Mouse (Mus musculus): ENCODE measurements around the gene Slc35c1. TPM values are rescaled to one million over a fixed set of nuclear protein-coding genes. Genes with fewer than 3 reads are reported as not detected.
A peak's percentile ranks its signal among the peaks of the same experiment; 100 is the strongest.
"Not testable (repeated sequence)": the region's sequence is repeated elsewhere in the genome, so short reads cannot be mapped to it uniquely, and the experiment has no call there.

The Slc35c1 gene
- polyA plus RNA-seq (2012; rRNA removed) = 15.8 and 16.8 TPM in 2 replicates

DNA sequence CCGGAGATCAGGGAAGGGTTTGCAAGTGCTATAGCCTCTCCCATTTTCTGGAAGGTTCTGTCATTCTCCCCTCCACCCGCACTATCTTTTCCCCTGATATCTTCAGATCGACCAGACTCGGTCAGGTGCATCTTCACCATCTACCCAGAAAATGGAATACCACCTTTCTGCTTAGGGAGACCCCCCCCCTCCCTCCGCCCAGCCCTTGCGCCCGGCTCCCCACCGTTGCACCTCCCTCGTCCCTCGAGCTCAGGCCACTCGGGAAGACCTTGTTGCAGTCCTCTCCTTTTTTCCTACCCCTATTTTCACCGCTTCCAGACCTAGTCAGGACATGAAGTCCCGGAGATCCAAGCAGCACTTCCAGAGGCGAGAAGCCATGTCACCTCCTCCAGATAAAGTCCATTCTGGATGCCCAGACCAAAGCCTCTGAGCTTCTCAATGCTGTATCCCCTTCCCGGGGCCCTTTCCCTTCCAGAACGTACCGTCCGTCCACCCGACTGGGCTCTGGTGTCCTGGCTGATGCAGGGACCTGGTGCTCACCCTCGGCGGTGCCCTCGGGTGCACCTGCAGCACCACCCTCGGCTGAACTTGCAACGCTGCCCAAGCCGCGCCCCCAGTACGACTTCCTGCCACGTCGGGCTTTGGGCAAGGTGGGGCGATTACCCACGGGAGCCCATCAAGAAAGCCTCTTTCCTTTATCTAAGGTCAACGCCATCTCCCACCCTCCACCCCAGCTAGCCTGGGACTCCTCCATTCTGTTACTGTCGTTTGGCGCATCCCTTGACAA lies at the start of gene Slc35c1:
Slc35c1 (minus strand) TSS at position 618 of the 787 bp plus-strand sequence.
- DNase-seq (ENCODE audit: low spot score) = peak; percentile 51

DNA sequence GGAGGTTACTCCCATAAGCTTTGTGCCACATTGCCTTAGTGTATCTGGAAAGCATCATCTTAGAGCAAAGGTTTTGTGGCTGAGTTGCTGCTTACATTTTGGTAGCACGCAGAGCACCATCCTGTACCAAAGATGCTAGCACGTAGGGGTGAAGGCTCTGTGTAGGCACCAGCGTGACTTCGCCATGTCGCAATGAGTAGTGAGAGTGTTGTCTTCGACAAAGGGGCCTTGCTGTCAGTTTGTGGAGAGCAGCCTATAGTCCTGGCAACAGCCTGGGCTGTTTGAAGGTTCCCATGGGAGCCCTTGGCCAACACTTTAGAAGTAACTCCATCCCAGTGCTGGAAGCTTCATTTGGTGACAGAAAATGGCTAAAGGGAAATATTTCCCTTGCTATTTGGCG lies 45.0 kb upstream of the Slc35c1 start:
- DNase-seq (ENCODE audit: low spot score) = no peak

DNA sequence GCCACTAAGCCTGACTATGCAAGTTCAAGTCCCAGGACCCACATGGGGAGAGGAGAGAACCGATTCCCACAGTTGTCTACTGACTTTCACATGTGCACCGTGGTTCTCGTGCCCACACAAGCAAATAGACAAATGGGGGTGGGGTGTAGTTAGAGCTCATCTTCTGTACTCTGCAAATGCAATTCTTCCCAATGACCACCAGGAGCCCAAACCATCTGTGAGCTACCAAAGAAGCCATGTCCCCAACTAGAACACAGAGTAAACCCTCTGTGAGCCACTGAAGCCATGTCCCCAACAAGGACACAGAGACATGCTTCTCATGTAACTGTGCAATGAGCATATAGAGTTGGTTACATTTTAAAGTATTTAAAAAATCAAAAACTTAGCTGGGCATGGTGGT lies 43.1 kb upstream of the Slc35c1 start:
- no peak for DNase-seq (ENCODE audit: low spot score)

DNA sequence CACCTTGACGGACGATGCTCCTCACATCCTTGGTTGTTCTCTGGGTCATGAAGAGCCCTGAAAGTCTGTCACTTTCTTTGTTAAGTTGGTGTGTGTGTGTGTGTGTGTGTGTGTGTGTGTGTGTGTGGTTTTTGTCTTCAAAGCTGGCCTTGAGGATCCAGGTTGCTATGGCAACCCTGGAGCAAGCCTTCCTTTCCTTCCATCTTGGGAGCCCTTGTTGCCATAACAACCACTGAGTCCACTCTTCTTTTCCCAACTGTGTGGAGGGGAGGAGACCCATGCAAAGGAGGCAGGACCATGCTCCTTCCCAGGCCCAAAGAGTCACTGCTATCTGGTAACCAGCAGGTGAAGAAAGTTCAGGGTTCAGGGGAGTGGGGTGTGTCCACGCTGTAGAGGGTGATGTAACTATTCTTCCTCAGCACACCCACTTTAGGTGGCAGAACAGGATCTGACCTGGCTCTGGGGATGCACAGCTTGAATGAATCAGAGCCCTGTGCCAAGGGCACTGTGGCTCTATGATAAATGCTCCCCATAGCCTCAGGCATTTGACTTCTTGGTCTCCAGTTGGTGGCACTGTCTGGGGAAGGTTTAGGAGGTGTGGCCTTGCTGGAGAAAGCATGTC lies 39.5 kb upstream of the Slc35c1 start:
- DNase-seq (ENCODE audit: low spot score) = no peak

DNA sequence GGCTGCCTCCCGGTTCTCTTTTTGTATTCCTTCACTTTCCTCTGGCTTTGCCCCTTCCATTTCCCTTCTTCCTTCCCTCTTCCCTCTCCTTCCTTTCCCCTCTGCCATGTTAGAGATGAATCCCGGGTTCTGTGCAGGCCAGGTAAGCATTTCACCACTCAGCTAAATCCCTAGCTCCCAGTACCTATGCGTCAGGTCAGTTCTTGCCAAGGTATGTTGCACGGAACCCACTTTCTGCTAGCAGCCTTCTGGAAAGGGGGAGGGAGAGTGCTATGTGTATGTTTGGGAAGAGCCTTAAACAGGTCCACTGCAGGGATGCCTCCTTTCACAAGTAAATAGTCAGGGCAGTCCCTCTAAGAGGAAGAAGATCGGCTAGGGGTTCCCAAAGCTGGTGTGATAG lies 36.8 kb upstream of the Slc35c1 start:
- no peak for DNase-seq (ENCODE audit: low spot score)

DNA sequence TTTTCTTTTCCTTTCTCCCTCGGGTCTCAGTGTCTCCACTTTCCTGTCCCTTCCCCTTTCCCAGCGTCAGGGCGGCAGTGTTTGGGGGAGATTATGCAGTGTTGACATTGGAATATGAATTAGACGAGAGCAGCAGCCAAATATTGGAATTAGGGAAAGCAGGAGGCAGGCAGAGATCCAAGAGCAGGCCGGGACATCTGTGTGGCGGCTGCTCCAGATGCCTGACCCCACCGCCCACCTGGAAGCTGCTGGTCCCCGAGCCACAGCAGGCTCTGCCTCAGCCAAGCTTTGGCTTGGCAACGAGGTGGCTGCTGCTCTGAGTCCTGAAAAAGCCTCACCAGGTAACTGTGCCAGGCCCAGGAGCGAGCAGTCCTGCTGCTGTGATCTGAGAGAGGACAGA lies 36.3 kb upstream of the Slc35c1 start:
- no peak for DNase-seq (ENCODE audit: low spot score)

DNA sequence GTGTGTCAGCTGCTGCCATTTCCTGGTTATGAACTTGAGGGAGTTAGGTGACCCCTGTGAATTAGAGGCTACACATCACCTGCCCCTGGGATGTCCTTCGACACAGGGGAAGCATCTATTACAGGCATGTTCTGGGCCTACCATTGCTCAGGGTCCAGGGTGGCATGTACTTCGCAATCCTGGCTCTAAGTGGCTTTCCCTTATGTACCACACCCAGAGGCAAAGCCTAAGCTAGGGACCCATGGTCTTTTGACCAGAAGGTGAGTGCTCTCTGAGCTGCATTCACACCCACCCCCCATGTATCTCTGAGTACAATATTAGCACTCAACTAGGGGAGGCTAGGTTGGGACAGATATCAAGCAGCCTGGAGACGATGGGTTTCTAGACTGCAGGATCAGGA lies 34.6 kb upstream of the Slc35c1 start:
- no peak for DNase-seq (ENCODE audit: low spot score)

DNA sequence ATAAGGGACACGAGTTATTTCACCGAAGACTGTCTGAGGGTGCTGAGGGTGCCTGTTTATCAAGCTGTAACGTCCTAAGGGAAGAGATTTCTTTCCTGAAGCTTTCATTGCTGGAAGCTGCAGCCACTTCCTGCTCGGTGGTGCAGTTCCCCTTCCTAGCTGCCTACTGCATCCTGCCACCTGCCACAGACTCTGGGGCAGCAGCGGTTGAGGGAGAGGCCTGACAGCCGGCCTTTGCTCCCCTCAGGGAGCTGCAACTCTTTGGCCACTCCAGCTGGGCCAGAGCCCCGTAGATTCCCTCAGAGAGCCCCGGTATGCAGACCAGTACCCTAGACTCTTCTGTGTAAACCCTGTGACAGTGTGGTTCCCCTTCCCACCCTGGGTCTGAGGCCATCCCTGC lies 34.1 kb upstream of the Slc35c1 start:
- no peak for DNase-seq (ENCODE audit: low spot score)

DNA sequence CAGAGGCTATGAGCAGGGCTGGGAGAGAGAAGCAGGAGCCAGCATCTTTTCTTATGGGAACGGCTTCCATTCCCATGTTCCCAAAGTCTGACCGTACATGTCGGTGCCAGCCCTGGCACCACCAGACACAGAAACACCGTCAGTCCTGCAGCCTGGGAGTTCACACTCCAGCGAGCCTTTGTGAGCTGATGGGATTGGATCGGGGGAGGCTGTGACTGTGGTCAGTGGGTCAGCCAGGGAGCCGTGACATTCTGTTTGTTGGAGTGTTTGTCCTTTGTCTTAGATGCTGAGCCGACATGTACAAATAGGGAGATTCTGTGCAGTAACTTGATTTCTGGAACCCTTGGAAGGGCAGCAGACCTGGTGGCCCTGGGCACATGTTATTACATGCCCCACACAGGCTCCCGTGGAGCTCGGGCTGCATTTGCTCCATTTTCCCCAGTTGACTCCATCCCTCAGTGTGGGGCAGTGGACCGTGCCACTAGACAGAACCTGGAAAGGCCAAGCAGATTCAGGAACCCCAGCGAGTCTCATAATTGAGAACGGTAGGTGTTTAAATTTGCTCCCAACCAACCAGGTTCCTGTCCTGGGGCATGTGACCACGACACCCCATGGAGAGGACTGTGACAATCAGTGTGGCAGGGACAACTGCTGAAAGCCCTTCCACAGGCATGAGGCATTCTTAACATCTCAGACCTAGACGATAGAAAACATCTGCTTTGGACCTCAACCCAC lies 33.5 kb upstream of the Slc35c1 start:
- no peak for DNase-seq (ENCODE audit: low spot score)

DNA sequence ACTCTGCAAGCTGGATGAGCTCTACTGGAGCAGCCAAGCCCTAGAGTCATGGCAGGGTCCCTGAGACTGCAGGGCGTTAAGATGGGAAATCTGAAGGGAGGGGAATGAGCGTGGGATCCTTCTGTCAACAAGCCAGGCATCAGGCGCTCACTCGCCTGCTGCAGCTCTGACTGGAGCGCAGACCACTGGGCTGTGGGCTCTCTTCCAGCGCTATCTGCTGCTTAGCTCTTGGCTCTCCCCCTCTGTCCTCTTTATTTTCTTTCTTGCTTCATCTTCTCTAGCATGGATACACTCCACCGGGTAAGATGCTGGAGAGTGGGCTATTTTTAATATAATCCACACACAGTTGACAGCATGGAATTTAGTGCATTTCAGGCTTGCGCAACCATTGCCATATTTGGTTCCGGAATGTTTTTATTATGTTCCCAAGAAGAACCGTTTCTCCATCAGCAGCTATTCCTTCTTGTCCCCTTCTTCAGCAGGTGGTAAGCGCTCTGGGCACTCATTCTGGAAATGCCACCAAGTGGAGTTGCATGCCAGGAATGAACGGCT lies 31.7 kb upstream of the Slc35c1 start:
- DNase-seq (ENCODE audit: low spot score) = no peak

DNA sequence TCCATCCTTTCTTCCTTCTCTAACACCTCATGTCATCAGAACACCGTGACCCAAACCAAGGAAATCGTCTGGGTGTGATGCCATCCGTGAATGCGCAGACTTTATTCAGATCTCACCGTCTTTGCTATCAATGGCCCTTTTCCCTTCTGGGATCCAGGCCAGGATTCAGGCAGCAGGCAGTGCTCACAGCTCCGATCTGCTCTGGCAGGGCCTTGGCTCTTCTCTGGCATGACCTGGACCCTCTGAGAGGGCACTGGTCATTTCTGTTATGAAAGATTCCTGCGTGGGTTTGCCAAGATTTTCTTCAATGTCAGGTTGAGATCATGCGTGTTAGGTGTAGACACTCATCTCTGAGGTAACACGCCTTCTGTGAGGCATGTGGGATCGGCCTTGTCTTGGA lies 30.2 kb upstream of the Slc35c1 start:
- no peak for DNase-seq (ENCODE audit: low spot score)

DNA sequence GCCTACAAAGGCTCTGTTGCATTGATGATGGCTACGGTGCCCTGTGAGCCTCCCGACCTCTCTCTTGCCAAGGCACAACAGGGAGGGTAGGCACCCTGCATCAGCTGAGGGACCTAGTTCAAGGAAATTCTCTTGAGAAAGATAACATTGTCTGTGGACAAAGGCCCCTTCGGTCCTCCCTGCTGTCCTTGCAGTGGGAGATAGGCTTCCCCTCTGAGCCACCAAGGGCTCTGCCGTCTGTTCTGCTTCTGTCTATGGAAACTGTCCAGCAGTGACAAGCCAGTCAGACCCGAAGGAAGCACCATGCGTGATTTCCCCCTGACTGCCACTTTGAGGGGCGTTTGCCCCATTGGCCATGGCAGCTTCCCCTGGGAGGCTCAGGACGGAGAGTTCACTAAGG lies 27.5 kb upstream of the Slc35c1 start:
- no peak for DNase-seq (ENCODE audit: low spot score)

DNA sequence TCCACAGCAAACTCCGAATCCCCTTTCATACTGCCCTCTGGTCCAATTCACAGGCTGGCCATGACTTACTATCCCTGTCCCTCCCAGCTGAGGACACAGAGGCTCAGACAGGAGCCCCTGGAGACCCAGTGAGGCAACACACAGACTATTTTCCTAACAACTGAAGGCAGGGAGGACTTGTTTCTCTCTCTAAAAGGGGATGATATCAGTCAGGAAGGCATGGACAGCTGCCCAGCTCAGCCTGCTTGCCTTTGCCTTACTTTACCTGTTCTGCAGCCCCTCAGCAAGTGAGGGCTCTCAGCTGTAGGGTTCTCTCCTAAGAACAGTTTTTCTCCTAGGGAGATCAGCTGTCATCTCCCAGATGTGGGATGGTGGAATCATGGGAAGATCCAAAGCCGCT lies 26.6 kb upstream of the Slc35c1 start:
- DNase-seq (ENCODE audit: low spot score) = no peak

DNA sequence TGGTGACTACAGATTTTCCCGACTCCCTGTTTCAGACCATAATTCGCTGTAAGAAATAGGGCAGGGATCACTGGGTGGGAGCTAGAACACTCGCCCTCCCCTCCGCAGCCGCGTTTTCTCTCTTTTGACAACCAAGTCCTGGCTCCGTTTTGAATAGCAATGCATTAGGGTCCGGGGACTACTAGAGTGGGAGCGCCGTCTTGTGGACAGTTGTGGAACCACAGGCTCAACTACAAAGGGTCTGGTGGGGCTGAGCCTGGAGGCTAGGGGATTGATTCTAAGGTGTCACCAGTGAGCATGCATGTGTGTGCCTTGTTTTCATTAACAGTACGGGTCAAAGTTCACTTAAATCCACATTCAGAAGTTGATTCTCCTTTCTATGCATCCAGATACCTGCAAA lies 26.1 kb upstream of the Slc35c1 start:
- DNase-seq (ENCODE audit: low spot score) = peak; percentile 52

DNA sequence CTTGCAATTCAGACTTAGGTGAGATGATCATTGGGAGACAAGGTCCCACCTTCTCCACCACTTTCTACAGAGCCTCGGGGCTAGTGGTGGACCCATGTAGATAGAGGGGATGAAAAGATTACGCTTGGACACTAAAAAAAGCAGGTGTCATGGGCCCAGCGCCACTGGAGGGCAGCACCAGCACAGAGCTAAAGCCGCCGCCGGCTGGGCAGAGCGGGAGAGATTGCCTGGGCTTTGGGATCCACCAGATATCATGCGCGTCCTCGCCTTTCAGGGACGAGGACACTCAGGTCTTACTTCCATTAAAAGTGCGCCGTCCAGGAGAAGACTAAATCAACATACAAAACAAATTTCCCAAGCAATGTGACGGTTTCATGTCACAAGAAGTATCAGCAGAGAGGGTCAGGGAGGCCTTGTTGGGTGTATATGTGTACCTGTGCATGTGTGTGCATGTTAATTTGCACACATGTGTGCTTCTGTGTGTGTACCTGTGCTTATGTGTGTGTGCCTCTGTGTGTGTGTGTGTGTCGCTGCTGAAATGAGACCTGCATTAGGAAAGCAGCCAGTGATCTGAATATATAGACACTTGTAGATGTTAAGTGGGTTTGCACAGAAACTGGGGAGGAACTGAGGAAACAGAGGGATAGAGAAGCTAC lies 25.4 kb upstream of the Slc35c1 start:
- DNase-seq (ENCODE audit: low spot score) = peak; percentile 61

DNA sequence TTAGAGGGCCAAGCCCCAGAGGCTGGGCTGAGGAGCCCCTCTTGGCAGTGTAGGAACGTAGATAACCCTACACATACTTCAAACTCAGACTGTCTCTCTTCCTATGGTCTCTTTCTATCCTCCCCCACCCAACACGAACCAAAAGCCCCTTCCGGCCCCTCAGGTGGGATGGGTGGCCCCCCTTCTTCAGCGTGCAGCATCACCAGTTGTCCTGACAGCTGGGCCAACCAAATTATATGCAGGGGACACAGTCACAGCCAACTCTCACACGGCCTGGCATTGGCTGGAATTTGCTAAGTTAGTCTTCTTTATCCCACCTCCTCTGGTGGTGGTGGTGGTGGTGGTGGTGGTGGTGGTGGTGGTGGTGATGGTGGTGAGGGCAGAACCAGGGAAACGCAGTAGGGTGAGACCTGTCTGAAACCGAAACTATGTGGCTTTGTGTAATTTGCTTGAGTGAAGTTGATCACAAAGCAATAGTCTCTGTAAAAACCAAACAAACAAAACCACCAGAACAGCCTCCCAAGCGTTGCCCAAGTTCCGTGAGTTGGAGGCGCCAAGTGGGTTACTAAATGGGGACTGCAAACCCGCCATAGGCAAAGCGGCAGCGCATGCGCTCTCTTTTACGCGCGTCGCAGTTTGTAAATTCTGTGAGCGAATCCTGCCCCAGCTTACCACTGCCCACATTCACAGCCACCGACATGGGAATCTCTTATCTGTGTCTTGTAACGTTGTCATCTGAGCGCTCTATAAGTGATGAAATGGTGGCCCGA lies 24.1 kb upstream of the Slc35c1 start:
- no peak for DNase-seq (ENCODE audit: low spot score)

DNA sequence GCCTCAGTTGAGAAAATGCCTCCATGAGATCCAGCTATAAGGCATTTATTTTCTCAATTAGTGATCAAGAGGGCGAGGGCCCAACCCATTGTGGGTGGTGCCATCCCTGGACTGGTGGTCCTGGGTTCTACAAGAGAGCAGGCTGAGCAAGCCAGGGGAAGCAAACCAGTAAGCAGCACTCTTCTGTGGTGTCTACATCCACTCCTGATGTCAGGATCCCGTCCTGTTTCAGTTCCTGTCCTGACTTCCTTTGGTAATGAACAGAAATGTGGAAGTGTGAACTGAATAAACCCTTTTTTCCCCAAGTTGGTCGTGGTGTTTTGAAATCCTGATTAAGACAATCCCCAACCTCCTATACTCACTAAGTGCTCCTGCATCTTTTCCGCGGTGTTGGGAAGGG lies 23.2 kb upstream of the Slc35c1 start:
- no peak for DNase-seq (ENCODE audit: low spot score)

DNA sequence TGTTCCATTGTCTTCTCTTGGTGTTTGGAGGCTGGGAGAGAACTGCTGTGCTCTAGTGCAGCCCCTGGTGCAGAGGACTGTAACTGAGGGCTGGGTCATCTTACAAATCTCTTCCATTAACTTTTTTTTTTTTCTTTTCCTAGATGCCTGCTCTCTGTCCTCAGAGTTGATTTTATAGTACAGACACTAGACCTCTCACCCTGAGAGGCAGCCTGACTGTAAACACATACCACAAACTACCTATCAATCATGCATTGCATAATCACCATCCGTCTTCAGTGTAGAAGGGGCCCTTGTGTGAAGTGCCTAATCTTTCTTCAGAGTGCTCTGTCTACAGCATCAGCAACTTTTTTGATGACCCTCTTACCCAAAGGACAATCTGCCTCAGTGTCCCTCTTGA lies 22.2 kb upstream of the Slc35c1 start:
- DNase-seq (ENCODE audit: low spot score) = no peak

DNA sequence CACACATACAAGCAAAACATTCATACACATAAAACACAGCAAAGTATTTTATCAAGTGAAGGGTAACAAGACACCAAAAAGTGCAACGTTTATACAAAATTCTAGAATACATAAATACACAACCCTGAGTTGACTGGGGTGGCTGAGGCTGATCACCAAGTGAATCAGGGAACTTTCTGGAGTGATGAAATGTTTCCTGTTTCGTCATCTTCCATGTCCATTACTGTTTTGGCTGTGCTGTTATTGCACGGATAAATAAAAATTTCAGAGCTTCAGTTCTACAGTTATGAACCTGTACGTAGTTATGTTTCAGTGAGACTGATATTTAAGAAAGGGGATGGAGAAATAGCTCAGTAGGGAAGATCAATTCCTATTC lies 18.0 kb upstream of the Slc35c1 start:
- DNase-seq (ENCODE audit: low spot score) = no peak

DNA sequence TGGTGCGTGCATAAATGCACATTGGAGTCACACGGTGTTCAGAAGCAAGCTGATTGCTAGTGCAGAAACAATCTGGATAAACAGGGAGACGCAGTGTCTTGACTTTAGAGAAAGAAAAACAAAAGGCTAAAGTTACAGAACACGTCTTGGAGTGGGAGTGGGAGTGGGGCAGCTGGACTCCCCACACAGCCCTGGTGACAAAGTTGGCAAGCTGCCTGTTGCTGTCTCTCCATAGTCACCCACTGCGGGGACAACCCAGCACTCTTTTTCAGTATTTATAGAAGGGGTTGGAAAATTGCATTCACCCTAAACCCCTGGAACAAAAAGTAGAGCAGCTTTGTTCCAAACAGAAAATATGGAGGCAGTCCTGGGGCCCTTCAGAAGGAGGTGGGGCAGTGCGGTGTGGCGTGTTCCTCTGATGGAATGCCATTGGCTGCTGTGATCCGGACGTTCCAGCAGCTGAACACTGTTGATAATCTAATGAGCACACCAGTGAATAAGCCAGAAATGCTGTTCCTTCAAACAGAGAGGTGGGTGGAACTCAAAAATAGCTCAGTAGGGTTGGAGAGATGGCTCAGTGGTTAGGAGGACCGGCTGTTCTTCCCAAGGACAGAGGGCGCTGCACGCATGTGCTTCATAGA lies 17.5 kb upstream of the Slc35c1 start:
- no peak for DNase-seq (ENCODE audit: low spot score)

DNA sequence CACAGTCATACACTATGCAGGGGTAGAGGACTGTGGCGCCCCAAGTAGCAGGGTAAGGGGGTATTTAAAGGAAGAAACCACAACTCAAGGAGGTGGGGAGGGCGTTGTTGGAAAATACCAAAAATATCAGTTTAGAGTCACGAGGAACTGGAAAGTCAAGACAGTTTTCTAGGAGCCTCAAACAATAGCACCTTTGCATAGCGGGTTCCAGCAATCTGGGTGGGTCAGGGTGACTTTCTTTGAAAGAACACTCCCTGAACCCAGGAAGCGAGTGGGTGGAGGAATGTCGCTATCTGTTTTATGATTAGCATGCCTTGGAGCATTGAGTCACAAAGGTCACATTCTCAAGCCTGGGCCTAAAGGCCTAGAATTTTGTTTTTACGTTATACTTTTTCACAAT lies 16.2 kb upstream of the Slc35c1 start:
- DNase-seq (ENCODE audit: low spot score) = not testable (repeated sequence)

Data from urinary bladder, adult 2 months (tissue).